Mouse (Mus musculus): ENCODE measurements around the gene Prpf4. TPM values are rescaled to one million over a fixed set of nuclear protein-coding genes. Genes with fewer than 3 reads are reported as not detected.

Prpf4 gene
- polyA plus RNA-seq, 1 experiment from 2014 or later, result 25.3 TPM

DNA sequence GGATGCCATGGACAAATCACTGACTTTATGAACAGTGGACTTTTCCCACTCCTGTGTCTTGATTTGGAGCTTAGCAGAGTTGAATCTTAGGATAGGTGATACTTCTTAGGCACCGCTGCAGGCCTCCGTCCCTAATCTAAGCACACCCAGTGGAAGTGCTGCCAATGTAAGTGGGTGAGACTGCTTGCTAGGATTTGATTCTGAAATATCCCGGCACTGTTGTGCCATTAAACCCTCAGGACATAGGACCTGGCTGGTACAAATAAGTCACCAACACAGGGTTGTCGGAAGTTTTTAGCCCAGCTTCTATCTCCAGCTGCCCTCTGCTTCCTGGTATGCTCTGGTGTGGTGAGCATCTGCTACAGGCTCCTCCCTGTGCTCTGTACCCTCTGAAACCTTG, 17.3 kb downstream of the Prpf4 start:
- Histone ChIP-seq H3K9me3 (no peaks in the 10 kb centered on the region), H3K4me3 (no peak overlapping the region), H3K9ac (replicated peaks) (no peak overlapping the region), H3K27me3 (no peaks in the 10 kb centered on the region), H3K4me1 (no peaks in the 10 kb centered on the region), H3K4me2 (replicated peaks) (no peak overlapping the region), H3K27ac (replicated peaks) (no peak overlapping the region), H3K36me3 (peaks cover 52% of the 10 kb centered on the region)
- no peak for ATAC-seq (ENCODE audit: low FRiP score, low read depth)
- 94% methylated on average over 4 of the region's 4 CpGs for WGBS

DNA sequence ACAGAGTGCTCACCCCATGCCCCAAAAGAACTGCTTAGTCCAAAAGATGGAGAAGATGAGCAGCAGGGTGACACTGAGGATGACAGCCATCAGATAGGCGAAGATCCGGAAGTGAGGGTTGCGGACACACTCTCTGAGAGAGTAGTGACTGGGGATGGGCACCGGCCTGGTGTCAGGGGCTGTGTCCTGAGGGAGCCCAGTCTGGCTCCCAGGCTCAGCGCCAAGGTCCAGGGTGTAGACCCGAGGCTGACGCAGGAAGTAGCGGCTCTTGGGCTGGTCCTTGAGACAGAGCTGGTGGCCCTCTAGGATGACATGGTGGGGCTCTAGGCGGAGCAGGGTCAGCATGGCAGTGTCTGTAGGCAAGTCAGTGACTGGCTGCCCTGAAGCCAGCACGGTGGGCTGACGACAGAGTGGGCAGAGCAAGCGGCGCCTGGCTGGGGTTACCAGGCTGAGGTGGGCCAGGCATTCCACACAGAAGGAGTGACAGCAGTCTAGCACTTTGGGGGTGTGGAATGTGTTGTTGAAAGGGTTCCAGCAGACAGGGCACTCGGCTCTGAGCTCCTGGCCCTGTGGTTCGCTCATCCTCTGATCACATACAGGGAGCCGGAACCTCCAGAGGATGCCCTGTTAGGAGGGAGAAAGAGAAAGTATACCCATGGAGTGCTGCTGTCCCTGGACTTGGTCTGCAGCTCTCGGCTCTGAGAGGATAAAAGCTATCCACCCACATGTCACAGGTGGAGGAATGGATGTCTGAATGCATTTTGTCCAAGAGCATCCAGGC, 19.6 kb downstream of the Prpf4 start:
- no peaks in the 10 kb centered on the region for H3K27me3 ChIP-seq
- H3K4me2 ChIP-seq (replicated peaks), result no peak overlapping the region
- no peak overlapping the region for H3K27ac ChIP-seq (replicated peaks)
- H3K4me3 ChIP-seq, result no peak overlapping the region
- 84% methylated on average over 17 of the region's 17 CpGs for WGBS
- no peaks in the 10 kb centered on the region for H3K4me1 ChIP-seq
- no peaks in the 10 kb centered on the region for H3K9me3 ChIP-seq
- no peak overlapping the region for H3K9ac ChIP-seq (replicated peaks)
- peaks cover 30% of the 10 kb centered on the region for H3K36me3 ChIP-seq
- ATAC-seq (ENCODE audit: low FRiP score, low read depth), result no peak

DNA sequence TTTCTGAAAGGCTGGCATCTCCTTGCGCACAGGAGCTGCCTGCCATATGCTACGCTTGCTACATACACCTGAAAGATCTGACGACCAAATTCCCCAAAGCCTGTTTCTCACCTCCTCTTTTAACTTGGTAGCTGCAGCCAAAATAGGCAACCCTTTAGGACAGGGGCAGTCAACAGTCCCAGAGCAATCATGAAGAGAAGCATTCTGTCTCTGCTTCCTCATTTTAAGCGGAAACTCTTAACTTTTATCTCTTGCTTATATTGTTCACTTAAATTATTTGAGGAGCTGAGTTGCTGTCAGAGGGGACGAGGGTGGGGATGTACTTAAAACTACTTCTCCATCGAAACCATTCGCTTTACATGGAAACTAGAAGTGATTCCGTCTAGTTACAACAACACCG, 21.0 kb downstream of the Prpf4 start:
- H3K36me3 ChIP-seq, result peaks cover 17% of the 10 kb centered on the region
- no peak overlapping the region for H3K4me2 ChIP-seq (replicated peaks)
- no peaks in the 10 kb centered on the region for H3K4me1 ChIP-seq
- H3K27ac ChIP-seq (replicated peaks), result no peak overlapping the region
- no peaks in the 10 kb centered on the region for H3K27me3 ChIP-seq
- ATAC-seq (ENCODE audit: low FRiP score, low read depth), result no peak
- no peak overlapping the region for H3K9ac ChIP-seq (replicated peaks)
- 90% methylated on average over 9 of the region's 9 CpGs for WGBS
- H3K9me3 ChIP-seq, result no peaks in the 10 kb centered on the region
- H3K4me3 ChIP-seq, result no peak overlapping the region

DNA sequence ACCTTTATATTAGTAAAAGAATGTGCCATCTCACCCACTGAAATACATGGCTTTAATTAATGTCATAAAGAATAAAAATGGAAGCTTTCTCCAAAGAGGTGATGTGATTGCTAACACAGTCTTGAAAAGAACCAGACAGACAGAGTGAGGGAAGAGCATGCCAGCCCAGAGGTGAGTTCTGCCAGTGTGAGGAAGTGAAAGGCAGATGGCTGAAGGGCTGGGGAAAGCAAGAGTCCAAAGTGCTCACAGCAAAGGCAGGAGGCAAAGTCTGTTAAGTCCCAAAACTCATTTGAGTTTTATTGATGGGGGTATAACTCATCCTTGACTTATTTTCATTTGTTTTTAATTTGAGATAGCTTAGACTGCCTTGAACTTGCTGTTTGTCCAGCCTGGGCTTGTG, 22.1 kb downstream of the Prpf4 start:
- H3K27ac ChIP-seq (replicated peaks), result no peak overlapping the region
- ATAC-seq (ENCODE audit: low FRiP score, low read depth), result no peak

DNA sequence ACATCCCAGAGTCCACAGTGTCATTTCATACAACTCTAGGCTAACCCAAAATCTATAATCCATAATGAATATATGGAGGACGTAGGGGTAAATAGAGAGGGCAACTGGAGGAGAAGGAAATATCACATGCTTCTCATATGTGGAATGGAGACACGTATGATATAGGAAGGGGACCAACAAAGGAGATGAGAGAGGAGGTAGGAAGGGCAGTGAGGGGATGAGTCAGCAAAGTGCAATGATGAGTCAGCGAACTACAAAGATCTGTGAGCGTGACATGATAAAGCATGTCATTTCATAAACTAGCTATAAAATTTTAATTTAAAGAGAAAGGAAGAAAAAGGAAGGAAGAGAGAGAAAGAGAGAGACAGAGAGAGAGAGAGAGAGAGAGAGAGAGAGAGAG, 22.9 kb downstream of the Prpf4 start:
- H3K4me2 ChIP-seq (replicated peaks), result no peak overlapping the region
- no peaks in the 10 kb centered on the region for H3K27me3 ChIP-seq
- no peaks in the 10 kb centered on the region for H3K4me1 ChIP-seq
- H3K36me3 ChIP-seq, result peaks cover 1% of the 10 kb centered on the region; the same call in 1 of the 2 replicates
- no peak overlapping the region for H3K27ac ChIP-seq (replicated peaks)
- no peak for ATAC-seq (ENCODE audit: low FRiP score, low read depth)
- 86% methylated on average over 4 of the region's 4 CpGs for WGBS
- no peaks in the 10 kb centered on the region for H3K9me3 ChIP-seq
- H3K4me3 ChIP-seq, result no peak overlapping the region
- H3K9ac ChIP-seq (replicated peaks), result no peak overlapping the region

More for the DNA sequence above, 22.1 kb downstream of the Prpf4 start:
- H3K4me3 ChIP-seq, result no peak overlapping the region
- H3K27me3 ChIP-seq, result no peaks in the 10 kb centered on the region
- no peaks in the 10 kb centered on the region for H3K9me3 ChIP-seq
- H3K4me1 ChIP-seq, result no peaks in the 10 kb centered on the region
- no peak overlapping the region for H3K9ac ChIP-seq (replicated peaks)
- H3K36me3 ChIP-seq, result peaks cover 7% of the 10 kb centered on the region
- no peak overlapping the region for H3K4me2 ChIP-seq (replicated peaks)

DNA sequence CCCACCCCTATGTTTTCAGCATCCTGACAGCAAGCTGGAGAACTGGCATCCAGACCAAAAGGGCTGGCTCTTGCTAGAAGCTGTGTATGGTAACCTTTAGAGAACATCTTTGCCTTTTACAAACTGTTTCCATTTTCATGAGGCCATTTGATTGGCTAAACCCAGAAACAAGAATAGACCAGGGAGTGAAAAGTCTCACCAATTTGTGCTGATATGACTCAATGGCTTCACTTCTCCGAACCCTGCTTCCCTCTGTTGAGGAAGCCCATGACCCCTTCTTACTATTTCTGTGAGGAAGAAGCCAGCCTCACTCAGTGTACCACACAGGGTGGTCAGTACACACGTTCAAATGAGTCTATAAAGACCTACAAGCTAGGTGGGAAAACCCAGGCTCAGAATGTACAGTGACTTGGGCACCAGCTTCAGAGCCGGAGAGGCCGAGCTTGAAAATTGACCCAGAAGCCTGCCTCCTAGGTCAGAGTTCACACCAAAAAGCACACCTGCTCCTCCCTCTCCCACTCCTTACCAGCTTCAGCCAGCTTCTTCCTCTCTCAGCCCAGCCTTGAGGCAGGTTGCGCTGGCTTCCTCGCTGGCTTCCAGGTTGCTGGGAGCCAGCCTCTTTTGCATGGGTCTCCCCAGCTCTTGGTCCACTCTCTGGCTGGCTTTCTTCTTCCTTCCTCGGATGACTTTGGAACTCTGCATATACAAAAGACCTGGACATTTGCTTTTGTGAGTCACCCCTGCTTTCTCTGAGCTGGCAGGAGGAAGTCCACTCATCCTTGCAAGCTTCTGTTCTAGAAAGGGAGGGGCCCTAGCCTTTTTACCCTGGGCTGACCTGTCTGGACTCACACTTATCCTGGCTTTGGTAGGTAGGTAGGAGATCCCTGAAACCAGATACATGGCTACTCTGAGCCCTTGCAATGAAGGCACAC, 25.6 kb downstream of the Prpf4 start:
- Histone ChIP-seq H3K4me3 (no peak overlapping the region), H3K27me3 (no peaks in the 10 kb centered on the region), H3K4me2 (replicated peaks) (no peak overlapping the region), H3K27ac (replicated peaks) (no peak overlapping the region), H3K4me1 (no peaks in the 10 kb centered on the region), H3K9me3 (no peaks in the 10 kb centered on the region), H3K9ac (replicated peaks) (no peak overlapping the region), H3K36me3 (no peaks in the 10 kb centered on the region)
- no peak for ATAC-seq (ENCODE audit: low FRiP score, low read depth)
- 83% methylated on average over 7 of the region's 7 CpGs for WGBS

DNA sequence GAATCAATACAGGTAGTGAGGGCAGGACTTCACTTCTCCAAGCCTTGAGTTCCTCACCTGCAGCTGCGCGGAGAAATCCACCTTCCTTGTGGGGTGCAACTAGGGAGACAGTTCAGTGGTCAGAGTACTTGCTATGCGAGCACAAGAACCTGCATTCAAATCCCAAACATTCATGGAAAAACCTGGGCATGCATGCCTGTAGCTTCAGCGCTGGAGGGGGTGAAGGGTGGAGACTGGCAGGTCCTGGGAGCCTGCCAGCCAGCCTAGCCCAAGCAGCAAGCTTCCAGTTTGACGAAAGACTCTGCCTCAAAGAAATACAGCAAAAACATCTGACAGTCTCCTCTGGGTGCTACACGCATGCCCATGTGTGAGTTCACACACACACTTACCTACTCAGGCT, 26.5 kb downstream of the Prpf4 start, which contains the start of gene Rnf183:
Rnf183 (minus strand) TSS at position 172 of the 400 bp plus-strand sequence.
- WGBS, result 84% methylated on average over 6 of the region's 6 CpGs
- no peak for ATAC-seq (ENCODE audit: low FRiP score, low read depth)
- no peaks in the 10 kb centered on the region for H3K27me3 ChIP-seq
- H3K36me3 ChIP-seq, result no peaks in the 10 kb centered on the region
- H3K9ac ChIP-seq (replicated peaks), result no peak within 1 kb of the TSS
- no peak within 1 kb of the TSS for H3K4me2 ChIP-seq (replicated peaks)
- H3K4me1 ChIP-seq, result no peaks in the 10 kb centered on the region
- H3K27ac ChIP-seq (replicated peaks), result no peak within 1 kb of the TSS
- H3K9me3 ChIP-seq, result no peaks in the 10 kb centered on the region
- no peak within 1 kb of the TSS for H3K4me3 ChIP-seq

DNA sequence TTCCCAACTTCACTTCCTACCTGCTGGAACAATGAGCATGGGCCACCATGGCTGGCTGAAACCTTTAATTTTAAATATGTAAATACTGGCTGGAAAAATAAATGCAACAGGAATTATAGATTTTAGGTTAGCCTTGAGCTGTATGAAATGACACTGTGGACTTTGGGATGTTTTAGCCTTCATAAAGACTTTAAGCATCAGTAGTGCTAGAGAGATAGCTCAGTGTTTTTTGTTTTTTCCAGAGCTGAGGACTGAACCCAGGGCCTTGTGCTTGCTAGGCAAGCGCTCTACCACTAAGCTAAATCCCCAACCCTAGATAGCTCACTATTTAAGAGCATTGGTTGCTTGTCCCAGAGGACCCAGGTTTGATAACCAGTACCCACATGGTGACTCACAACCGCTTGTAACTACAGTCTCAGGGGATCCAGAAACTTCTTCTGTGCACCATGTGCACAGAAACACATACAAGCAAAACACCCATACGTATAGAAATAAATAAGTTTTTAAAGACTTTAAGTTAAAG, 28.7 kb downstream of the Prpf4 start:
- Histone ChIP-seq H3K27ac (replicated peaks) (no peak overlapping the region), H3K4me2 (replicated peaks) (no peak overlapping the region), H3K4me1 (no peaks in the 10 kb centered on the region), H3K36me3 (no peaks in the 10 kb centered on the region), H3K4me3 (no peak overlapping the region), H3K27me3 (no peaks in the 10 kb centered on the region), H3K9me3 (no peaks in the 10 kb centered on the region), H3K9ac (replicated peaks) (no peak overlapping the region)
- WGBS, result 89% methylated on average over 3 of the region's 3 CpGs
- ATAC-seq (ENCODE audit: low FRiP score, low read depth), result no peak

DNA sequence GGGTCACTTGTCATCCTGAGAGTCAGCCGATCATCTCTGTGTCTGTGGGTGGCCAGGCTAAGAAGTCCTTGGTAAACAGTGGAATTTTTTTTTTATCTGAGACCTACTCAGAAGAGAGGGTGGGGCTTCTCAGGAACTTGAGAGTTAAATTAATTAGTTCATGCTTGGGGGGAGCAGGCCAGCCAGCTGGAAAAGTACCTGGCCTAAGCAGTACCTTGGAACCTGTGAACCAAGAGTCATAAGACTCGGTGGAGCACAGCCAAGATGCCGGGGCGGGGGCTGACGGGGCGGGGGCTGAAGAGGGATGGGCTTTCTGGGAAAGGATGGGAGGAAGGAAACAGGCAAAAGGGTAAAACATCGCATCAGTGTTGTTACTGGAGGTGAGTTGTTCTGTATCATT, 29.3 kb downstream of the Prpf4 start:
- 84% methylated on average over 7 of the region's 7 CpGs for WGBS
- ATAC-seq (ENCODE audit: low FRiP score, low read depth), result no peak
- Histone ChIP-seq H3K9me3 (peaks cover under 1% of the 10 kb centered on the region; the same call in 1 of the 2 replicates), H3K4me1 (no peaks in the 10 kb centered on the region), H3K36me3 (no peaks in the 10 kb centered on the region), H3K9ac (replicated peaks) (no peak overlapping the region), H3K27ac (replicated peaks) (no peak overlapping the region), H3K4me2 (replicated peaks) (no peak overlapping the region), H3K27me3 (no peaks in the 10 kb centered on the region), H3K4me3 (no peak overlapping the region)

DNA sequence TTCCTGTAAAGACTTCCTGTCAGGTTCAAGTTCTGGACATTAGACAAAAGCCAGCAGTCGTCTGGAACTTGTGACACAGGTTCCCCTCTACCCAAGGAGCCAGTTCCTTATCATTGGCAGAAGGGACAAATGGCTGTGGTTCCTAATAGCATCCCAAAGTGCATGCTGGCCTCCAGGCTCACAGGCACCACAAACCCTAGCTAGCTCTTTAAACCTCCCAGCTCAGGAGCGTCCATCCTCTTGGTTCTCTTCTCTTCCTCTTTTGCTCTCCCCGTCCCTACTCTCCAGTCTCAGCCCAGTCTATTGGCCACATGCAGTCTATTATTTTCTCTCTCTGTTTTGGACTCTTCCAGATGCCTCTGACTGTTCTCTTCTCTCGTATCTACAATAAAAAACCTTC, 31.2 kb downstream of the Prpf4 start:
- WGBS, result 71% methylated on average over 4 of the region's 4 CpGs

DNA sequence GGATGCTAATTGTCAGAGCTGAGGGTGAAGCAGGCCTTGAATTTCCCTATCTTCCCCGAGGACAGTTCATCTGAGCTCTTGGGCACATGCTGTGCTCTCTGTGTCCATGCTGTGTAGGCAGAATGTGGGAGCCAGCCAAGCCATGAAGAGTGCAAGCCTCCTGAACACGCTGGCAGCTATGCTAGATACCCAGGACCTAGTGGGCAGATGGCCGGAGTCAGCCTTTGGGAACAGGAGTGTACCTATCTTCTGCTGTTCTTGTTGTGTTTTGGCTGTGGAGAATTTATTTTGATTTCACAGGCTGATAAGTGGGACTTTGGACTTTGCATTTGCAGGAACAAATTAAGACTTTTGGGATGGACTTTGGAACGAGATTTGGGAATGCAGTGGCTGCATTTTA, 31.9 kb downstream of the Prpf4 start:
- 75% methylated on average over 4 of the region's 4 CpGs for whole genome bisulfite sequencing
- H3K4me3 ChIP-seq, result no peak overlapping the region
- H3K9me3 ChIP-seq, result peaks cover 6% of the 10 kb centered on the region; the same call in 1 of the 2 replicates
- H3K4me2 ChIP-seq (replicated peaks), result no peak overlapping the region
- H3K36me3 ChIP-seq, result no peaks in the 10 kb centered on the region
- no peaks in the 10 kb centered on the region for H3K27me3 ChIP-seq
- no peak for ATAC-seq (ENCODE audit: low FRiP score, low read depth)
- no peaks in the 10 kb centered on the region for H3K4me1 ChIP-seq
- H3K27ac ChIP-seq (replicated peaks), result no peak overlapping the region
- H3K9ac ChIP-seq (replicated peaks), result no peak overlapping the region

More for the DNA sequence above, 31.2 kb downstream of the Prpf4 start:
- Histone ChIP-seq H3K36me3 (no peaks in the 10 kb centered on the region), H3K9me3 (peaks cover 6% of the 10 kb centered on the region; the same call in 1 of the 2 replicates), H3K27me3 (no peaks in the 10 kb centered on the region), H3K27ac (replicated peaks) (no peak overlapping the region), H3K9ac (replicated peaks) (no peak overlapping the region), H3K4me3 (no peak overlapping the region), H3K4me2 (replicated peaks) (no peak overlapping the region), H3K4me1 (no peaks in the 10 kb centered on the region)
- ATAC-seq (ENCODE audit: low FRiP score, low read depth), result no peak

DNA sequence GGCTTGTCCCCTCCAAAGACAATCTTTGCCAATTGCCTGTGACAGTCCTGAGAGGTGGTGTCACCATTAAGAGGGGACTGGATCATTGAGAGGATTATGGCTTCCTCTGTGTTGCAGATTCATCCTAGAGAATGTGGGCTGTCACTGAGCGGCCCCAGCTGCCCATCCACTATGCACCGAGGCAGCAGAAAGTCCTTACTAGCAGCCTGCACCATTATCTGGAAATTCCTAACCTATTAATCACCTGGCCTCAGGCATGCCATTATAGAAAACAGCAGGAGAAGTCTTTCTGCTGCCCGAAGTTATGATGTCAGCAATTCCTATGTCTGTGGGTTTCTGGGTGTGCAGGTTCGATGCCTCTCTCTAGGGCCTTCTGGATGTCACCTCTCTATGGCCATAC, 32.4 kb downstream of the Prpf4 start:
- Histone ChIP-seq H3K27ac (replicated peaks) (no peak overlapping the region), H3K4me2 (replicated peaks) (no peak overlapping the region), H3K9me3 (peaks cover 6% of the 10 kb centered on the region; the same call in 1 of the 2 replicates), H3K4me1 (no peaks in the 10 kb centered on the region), H3K9ac (replicated peaks) (no peak overlapping the region), H3K4me3 (no peak overlapping the region), H3K27me3 (no peaks in the 10 kb centered on the region), H3K36me3 (no peaks in the 10 kb centered on the region)
- 88% methylated on average over 4 of the region's 4 CpGs for WGBS
- no peak for ATAC-seq (ENCODE audit: low FRiP score, low read depth)

Measured in midbrain, embryonic 12.5 days (tissue).